Mouse (Mus musculus) cortical plate, adult 2 months (tissue): Measurements from ENCODE around the gene Grin2b. TPM values are rescaled to one million over a fixed set of nuclear protein-coding genes. Genes with fewer than 3 reads are reported as not detected.

Experiments used
- H3K27ac ChIP-seq: fragments of 200-500 bp; 2 replicates; pipeline ENCODE4 v1.5.1; 2012; ENCODE audit warnings: low read length, control low read depth, inconsistent platforms; ENCODE audit not compliant: insufficient read depth
- H3K4me1 ChIP-seq: fragments of 200-500 bp; 2 replicates; pipeline ENCODE4 v1.6.1; 2011; ENCODE audit warnings: low read length; ENCODE audit not compliant: control insufficient read depth, insufficient read depth
- H3K4me3 ChIP-seq: fragments of 200-500 bp; 2 replicates; pipeline ENCODE4 v1.5.1; 2011; ENCODE audit warnings: mild to moderate bottlenecking, low read length, control low read depth; ENCODE audit not compliant: insufficient read depth
- CTCF ChIP-seq: fragments of 200-500 bp; IDR thresholded peaks from 2 replicates; pipeline ENCODE4 v1.5.1; 2011; ENCODE audit warnings: mild to moderate bottlenecking, control low read depth, low read length; ENCODE audit not compliant: insufficient read depth; ENCODE audit errors: extremely low read depth
- POLR2A ChIP-seq: fragments of 200-500 bp; IDR thresholded peaks from 2 replicates; pipeline ENCODE4 v1.6.1; 2011; ENCODE audit warnings: mild to moderate bottlenecking, low read length, control low read depth; ENCODE audit not compliant: insufficient read depth; ENCODE audit errors: extremely low read depth
- polyA plus RNA-seq: library from polyadenylated mRNA; depleted of rRNA; stranded (reverse); fragments of >200 nt; gene quantifications from 2 replicates; pipeline ENCODE4 v1.2.3, GENCODE M21; 2012; rRNA removed

Gene Grin2b
- polyA plus RNA-seq: 44.7 and 46.9 TPM in 2 replicates

GRCm38 (mm10) chr6:136173191-136173896, at the start of gene Grin2b:
Gene Grin2b (minus strand): TSS chr6:136173511.
- TF ChIP-seq CTCF (peak; percentile 67), POLR2A (no peak)
- Histone ChIP-seq H3K27ac (peak within 1 kb of the TSS; percentile 96), H3K4me1 (no peaks in the 10 kb centered on the region), H3K4me3 (peak within 1 kb of the TSS; percentile 59)

GRCm38 (mm10) chr6:136221894-136222293, 48.6 kb upstream of the Grin2b start:
- Histone ChIP-seq H3K4me3 (no peak overlapping the region), H3K27ac (no peak overlapping the region), H3K4me1 (no peaks in the 10 kb centered on the region)
- TF ChIP-seq POLR2A: no peak
- TF ChIP-seq CTCF: no peak

- no peak overlapping the region for H3K27ac ChIP-seq
- no peak overlapping the region for H3K4me3 ChIP-seq
- H3K4me1 ChIP-seq: no peaks in the 10 kb centered on the region; the same call in 1 of the 2 replicates
- TF ChIP-seq CTCF (no peak), POLR2A (no peak)
These were observed 37.1 kb upstream of the Grin2b start for GRCm38 (mm10) chr6:136210442-136210841.

GRCm38 (mm10) chr6:136199814-136200213, 26.5 kb upstream of the Grin2b start:
- Histone ChIP-seq H3K4me1 (no peaks in the 10 kb centered on the region), H3K4me3 (no peak overlapping the region), H3K27ac (no peak overlapping the region)
- TF ChIP-seq CTCF (no peak), POLR2A (no peak)

GRCm38 (mm10) chr6:136194616-136195015, 21.3 kb upstream of the Grin2b start:
- no peak for TF ChIP-seq CTCF
- TF ChIP-seq POLR2A: no peak
- peak overlapping the region; percentile 64; the same call in 1 of the 2 replicates for H3K27ac ChIP-seq
- H3K4me1 ChIP-seq: no peaks in the 10 kb centered on the region
- no peak overlapping the region for H3K4me3 ChIP-seq

GRCm38 (mm10) chr6:136178066-136178465, 4.8 kb upstream of the Grin2b start:
- Histone ChIP-seq H3K27ac (no peak overlapping the region), H3K4me3 (no peak overlapping the region), H3K4me1 (no peaks in the 10 kb centered on the region)
- TF ChIP-seq CTCF (no peak), POLR2A (no peak)

GRCm38 (mm10) chr6:136172801-136173190, 515 bp downstream of the Grin2b start:
- Histone ChIP-seq H3K4me1 (no peaks in the 10 kb centered on the region), H3K4me3 (peak overlapping the region; percentile 59), H3K27ac (peak overlapping the region; percentile 96)
- TF ChIP-seq CTCF: no peak
- TF ChIP-seq POLR2A: 0 out of 2 replicates have a peak, but pooled peaks have one; percentile 3

- Histone ChIP-seq H3K4me1 (no peaks in the 10 kb centered on the region), H3K4me3 (peak overlapping the region; percentile 59), H3K27ac (peak overlapping the region; percentile 96)
- TF ChIP-seq CTCF: no peak
- peak; percentile 74 for TF ChIP-seq POLR2A
These were observed 1.1 kb downstream of the Grin2b start for GRCm38 (mm10) chr6:136172172-136172651.

- Histone ChIP-seq H3K27ac (peak overlapping the region; percentile 96; the same call in 1 of the 2 replicates), H3K4me3 (peak overlapping the region; percentile 59), H3K4me1 (no peaks in the 10 kb centered on the region)
- no peak for TF ChIP-seq CTCF
- no peak for TF ChIP-seq POLR2A
These were observed 2.0 kb downstream of the Grin2b start for GRCm38 (mm10) chr6:136171343-136171742.

- no peaks in the 10 kb centered on the region for H3K4me1 ChIP-seq
- peak overlapping the region; percentile 51; the same call in 1 of the 2 replicates for H3K27ac ChIP-seq
- H3K4me3 ChIP-seq: peak overlapping the region; percentile 59
- TF ChIP-seq CTCF: no peak
- no peak for TF ChIP-seq POLR2A
These were observed 2.9 kb downstream of the Grin2b start for GRCm38 (mm10) chr6:136170381-136170780.
